Mouse (Mus musculus) small intestine, adult 2 months (tissue): ENCODE measurements at regions not wholly inside any gene's neighbourhood (a gene's known extent, or its start where the extent isn't known, plus 50 kb on each side); places are given as distances from the start of the nearest gene placed in this dataset.

Experiments used
- H3K27ac ChIP-seq: fragments of 200-500 bp; 2 replicates; pipeline ENCODE4 v1.5.1; 2012; ENCODE audit warnings: low read depth, low read length, control low read depth, inconsistent platforms; ENCODE audit not compliant: insufficient read depth
- H3K27me3 ChIP-seq: fragments of 200-500 bp; 2 replicates; pipeline ENCODE4 v1.6.1; 2012; ENCODE audit warnings: mild to moderate bottlenecking, moderate library complexity, low read length, inconsistent platforms; ENCODE audit not compliant: control insufficient read depth, insufficient read depth
- H3K36me3 ChIP-seq: fragments of 200-500 bp; 2 replicates; pipeline ENCODE4 v1.6.1; 2012; ENCODE audit warnings: mild to moderate bottlenecking, low read length, control low read depth, inconsistent platforms; ENCODE audit not compliant: control insufficient read depth, insufficient read depth
- H3K4me1 ChIP-seq: fragments of 200-500 bp; 2 replicates; pipeline ENCODE4 v1.6.1; 2012; ENCODE audit warnings: low read length, inconsistent platforms, mixed read lengths; ENCODE audit not compliant: control insufficient read depth, insufficient read depth, insufficient read length
- H3K4me3 ChIP-seq: fragments of 200-500 bp; 2 replicates; pipeline ENCODE4 v1.5.1; 2012; ENCODE audit warnings: low read depth, mild to moderate bottlenecking, control low read depth, inconsistent platforms, low read length, moderate library complexity
- CTCF ChIP-seq: fragments of 200-500 bp; IDR thresholded peaks from 2 replicates; pipeline ENCODE4 v1.5.1; 2012; ENCODE audit warnings: low read depth, mild to moderate bottlenecking, control low read depth, inconsistent platforms, low read length, moderate library complexity, mixed read lengths; ENCODE audit not compliant: insufficient replicate concordance, insufficient read length; ENCODE audit errors: extremely low read depth
- POLR2A ChIP-seq: fragments of 200-500 bp; IDR thresholded peaks from 2 replicates; pipeline ENCODE4 v1.6.1; 2012; ENCODE audit warnings: low read depth, mild to moderate bottlenecking, control low read depth, inconsistent platforms, low read length, moderate library complexity
- WGBS: fragments of 180-500 bp; shearing (Covaris S2); methylation state at CpG from one replicate; pipeline ENCODE4 v1.1.7; 2018; 5-methylcytosine and 5-hydroxymethylcytosine counted together

- no peak overlapping the region for H3K4me3 ChIP-seq
- no peaks in the 10 kb centered on the region for H3K4me1 ChIP-seq
- no peaks in the 10 kb centered on the region for H3K27me3 ChIP-seq
- TF ChIP-seq POLR2A (no peak), CTCF (no peak)
- no peaks in the 10 kb centered on the region for H3K36me3 ChIP-seq
- 64% methylated on average over 4 of the region's 4 CpGs for WGBS
- H3K27ac ChIP-seq = no peak overlapping the region
Measured at GRCm38 (mm10) chr4:12287079-12287686, 115.4 kb upstream of the Fam92a start.

DNA sequence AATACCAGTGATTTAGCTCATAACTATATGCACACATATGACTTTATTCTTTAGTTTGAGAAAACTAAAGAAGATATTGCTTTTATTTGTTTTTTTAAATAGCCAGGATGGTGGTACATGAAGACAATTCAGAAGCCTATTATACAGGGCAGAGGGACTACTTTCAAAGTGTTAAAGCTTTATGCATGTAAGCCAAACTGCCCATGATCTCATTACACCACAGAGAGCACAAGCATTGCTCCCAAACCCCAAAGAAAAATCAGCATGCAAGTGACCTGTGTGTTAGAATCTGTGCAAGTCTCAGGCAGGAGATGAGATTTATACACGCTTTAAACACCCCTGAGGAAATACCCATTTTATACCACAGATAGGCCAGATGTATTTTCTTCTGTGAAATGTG is 114.6 kb upstream of the Fam92a start:
- H3K4me3 ChIP-seq = no peak overlapping the region
- H3K36me3 ChIP-seq = no peaks in the 10 kb centered on the region
- 89% methylated on average over 1 of the region's 1 CpGs for WGBS
- no peak for TF ChIP-seq CTCF
- H3K27ac ChIP-seq = no peak overlapping the region
- no peaks in the 10 kb centered on the region for H3K27me3 ChIP-seq
- H3K4me1 ChIP-seq = no peaks in the 10 kb centered on the region

DNA sequence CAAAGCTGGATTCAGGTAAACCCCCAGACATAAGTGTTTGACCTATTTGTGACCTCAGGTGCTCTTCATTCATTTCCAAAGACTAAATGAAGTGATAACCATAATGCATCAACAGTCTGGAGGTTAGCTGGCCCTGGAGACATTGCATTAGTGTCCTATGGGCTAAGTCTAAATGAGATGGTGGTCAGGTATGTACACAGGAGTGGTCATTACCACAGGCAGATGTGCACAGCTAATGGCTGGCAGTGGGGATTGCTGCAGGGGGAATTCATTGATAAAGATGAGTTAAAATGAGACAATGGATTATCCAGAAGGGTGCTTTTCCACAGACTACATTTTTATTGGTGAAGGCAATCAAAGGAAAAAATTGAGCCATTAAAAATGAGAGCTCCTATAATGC is 114.2 kb upstream of the Fam92a start:
- TF ChIP-seq CTCF = no peak
- no peak for TF ChIP-seq POLR2A
- Histone ChIP-seq H3K4me1 (no peaks in the 10 kb centered on the region), H3K4me3 (no peak overlapping the region), H3K36me3 (no peaks in the 10 kb centered on the region), H3K27ac (no peak overlapping the region), H3K27me3 (no peaks in the 10 kb centered on the region)

GRCm38 (mm10) chr4:12277949-12278348 is 106.1 kb upstream of the Fam92a start:
- Histone ChIP-seq H3K36me3 (no peaks in the 10 kb centered on the region), H3K27ac (no peak overlapping the region), H3K27me3 (no peaks in the 10 kb centered on the region), H3K4me1 (no peaks in the 10 kb centered on the region), H3K4me3 (no peak overlapping the region)
- WGBS = 78% methylated on average over 3 of the region's 3 CpGs
- TF ChIP-seq POLR2A = no peak
- TF ChIP-seq CTCF = no peak

DNA sequence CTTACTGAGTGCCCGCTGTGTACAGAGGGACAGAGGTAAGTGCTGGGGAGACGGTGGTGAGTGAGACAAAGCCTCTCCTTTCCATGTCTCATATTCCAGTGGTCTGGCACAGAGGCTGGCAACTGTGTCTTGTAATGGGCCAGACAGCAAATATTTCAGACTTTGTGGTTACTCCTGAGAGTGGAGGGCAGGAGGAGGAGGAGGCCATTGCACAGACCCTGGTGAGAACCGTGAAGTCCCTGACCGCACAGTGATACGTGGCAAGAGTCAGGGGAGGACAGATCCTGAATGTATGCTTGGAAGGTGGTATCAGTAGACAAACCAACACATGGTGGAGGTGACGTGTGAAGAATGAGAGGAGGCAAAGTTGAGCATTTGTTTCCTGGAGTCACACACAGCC is 101.6 kb upstream of the Fam92a start:
- TF ChIP-seq POLR2A (no peak), CTCF (no peak)
- Histone ChIP-seq H3K4me3 (no peak overlapping the region), H3K27ac (no peak overlapping the region), H3K4me1 (no peaks in the 10 kb centered on the region), H3K36me3 (no peaks in the 10 kb centered on the region), H3K27me3 (no peaks in the 10 kb centered on the region)
- WGBS = 82% methylated on average over 6 of the region's 6 CpGs

GRCm38 (mm10) chr4:12272914-12273313 is 101.1 kb upstream of the Fam92a start:
- WGBS = 71% methylated on average over 6 of the region's 6 CpGs
- Histone ChIP-seq H3K27me3 (no peaks in the 10 kb centered on the region), H3K27ac (no peak overlapping the region), H3K4me1 (no peaks in the 10 kb centered on the region), H3K36me3 (no peaks in the 10 kb centered on the region), H3K4me3 (no peak overlapping the region)
- TF ChIP-seq CTCF (no peak), POLR2A (no peak)

DNA sequence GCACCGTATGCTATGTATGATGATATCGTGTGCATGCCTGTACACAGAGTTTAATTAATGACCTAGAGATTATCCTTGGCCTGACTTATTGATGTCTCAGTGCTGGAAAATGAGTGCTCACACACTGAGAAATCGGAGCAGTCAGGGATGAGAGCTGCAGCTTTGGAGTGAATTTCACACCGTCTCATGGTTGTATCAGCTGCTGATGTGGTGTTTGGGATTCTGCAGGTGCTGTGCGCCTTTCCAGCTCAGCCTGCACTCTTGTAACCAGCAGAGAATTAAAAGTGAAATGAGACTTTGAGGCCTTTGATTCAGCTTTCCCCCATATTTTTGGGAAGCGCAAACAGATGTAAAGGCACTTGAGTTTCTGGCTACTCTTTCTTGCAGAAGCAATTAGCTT is 100.6 kb upstream of the Fam92a start:
- TF ChIP-seq POLR2A = no peak
- no peak for TF ChIP-seq CTCF
- H3K27me3 ChIP-seq = no peaks in the 10 kb centered on the region
- no peak overlapping the region for H3K27ac ChIP-seq
- H3K4me3 ChIP-seq = no peak overlapping the region
- H3K36me3 ChIP-seq = no peaks in the 10 kb centered on the region
- 80% methylated on average over 6 of the region's 6 CpGs for WGBS
- no peaks in the 10 kb centered on the region for H3K4me1 ChIP-seq

DNA sequence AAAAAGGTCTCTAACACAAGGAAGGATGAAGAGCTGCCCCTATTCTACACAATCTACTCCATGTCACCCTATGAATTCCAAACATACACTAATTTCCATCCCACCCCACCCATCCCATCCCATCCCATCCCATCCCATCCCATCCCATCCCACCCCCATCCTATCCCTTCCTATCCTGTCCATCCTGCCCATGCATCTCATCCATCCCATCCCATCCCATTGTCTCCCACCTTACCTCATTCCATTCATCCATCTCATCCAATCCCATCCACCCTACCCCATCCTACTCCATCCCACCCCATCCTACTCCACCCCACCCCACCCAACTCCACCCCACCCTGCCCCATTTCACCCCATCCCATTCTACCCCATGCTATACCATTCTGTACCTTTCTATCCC is 91.9 kb upstream of the Fam92a start:
- TF ChIP-seq CTCF (no peak), POLR2A (no peak)
- Histone ChIP-seq H3K4me3 (no peak overlapping the region), H3K36me3 (no peaks in the 10 kb centered on the region), H3K27me3 (no peaks in the 10 kb centered on the region), H3K27ac (no peak overlapping the region), H3K4me1 (no peaks in the 10 kb centered on the region)
